ENCODE assay signal across 30 mouse cellular contexts in genomic region chr8:83380141-83380540, GRCm38 (mm10). TPM values are rescaled to one million over a fixed set of nuclear protein-coding genes. Genes with fewer than 3 reads are reported as not detected.
"Had no signal": no experiment of that assay in that cellular context is flagged by ENCODE, and none has a peak within 500 bp of the region (broad histone marks: within the 10 kb centered on the region; RNA-seq: fewer than 3 reads in every experiment).

No protein-coding gene starts in this region.

- H3K36me3 ChIP-seq: liver, embryonic 12.5 days; liver, embryonic 15.5 days; lung, embryonic 15.5 days; midbrain, embryonic 12.5 days; midbrain, embryonic 15.5 days; neural tube, embryonic 12.5 days; neural tube, embryonic 15.5 days had no signal

- ATAC-seq: liver, embryonic 12.5 days; midbrain, embryonic 15.5 days had no signal

- H3K4me2 ChIP-seq: liver, embryonic 12.5 days; liver, embryonic 15.5 days; lung, embryonic 15.5 days; midbrain, embryonic 12.5 days; midbrain, embryonic 15.5 days; neural tube, embryonic 12.5 days; neural tube, embryonic 15.5 days had no signal

- H3K27ac ChIP-seq: kidney, postnatal 0 days; left cerebral cortex, adult 2 months; liver, embryonic 12.5 days; liver, embryonic 15.5 days; lung, embryonic 15.5 days; macrophage; midbrain, embryonic 12.5 days; midbrain, embryonic 15.5 days; neural tube, embryonic 12.5 days; neural tube, embryonic 15.5 days had no signal

- H3K4me1 ChIP-seq: liver, embryonic 12.5 days; lung, embryonic 15.5 days; midbrain, embryonic 12.5 days; midbrain, embryonic 15.5 days; neural tube, embryonic 12.5 days; neural tube, embryonic 15.5 days had no signal

- H3K4me3 ChIP-seq: left cerebral cortex, adult 2 months; liver, embryonic 12.5 days; liver, embryonic 15.5 days; lung, embryonic 15.5 days; midbrain, embryonic 12.5 days; midbrain, embryonic 15.5 days; neural tube, embryonic 12.5 days; neural tube, embryonic 15.5 days had no signal

- H3K9ac ChIP-seq: liver, embryonic 12.5 days; liver, embryonic 15.5 days; lung, embryonic 15.5 days; midbrain, embryonic 12.5 days; midbrain, embryonic 15.5 days; neural tube, embryonic 12.5 days; neural tube, embryonic 15.5 days had no signal

- DNase-seq: kidney, adult 2 months; kidney, postnatal 36 days; layer of hippocampus, postnatal 36 days; lung, adult 18-20 months; right cerebral cortex, adult 18-20 months; right cerebral cortex, postnatal 25 days; thymus, adult 2 months; thymus, postnatal 14 days; thymus, postnatal 4 days had no signal

- H3K27me3 ChIP-seq: lung, embryonic 15.5 days; midbrain, embryonic 12.5 days; midbrain, embryonic 15.5 days; neural tube, embryonic 12.5 days; neural tube, embryonic 15.5 days had no signal

- H3K9me3 ChIP-seq: liver, embryonic 12.5 days; liver, embryonic 15.5 days; lung, embryonic 15.5 days; midbrain, embryonic 12.5 days; midbrain, embryonic 15.5 days; neural tube, embryonic 12.5 days; neural tube, embryonic 15.5 days had no signal

RNA-seq across cellular contexts. Expression of gene Clgn, which starts 9.5 kb away (rescaled TPM):
- total RNA-seq: megakaryocyte, adult 5-6 weeks had no signal
- polyA plus RNA-seq: macrophage; small intestine, adult 2 months had no signal

RNA-seq across cellular contexts. Expression of gene Mgat4d, which starts 31.9 kb away (rescaled TPM):
- total RNA-seq: layer of hippocampus, adult 8-10 months; layer of hippocampus, postnatal 10 days; layer of hippocampus, postnatal 36 days; left cerebral cortex, adult 2 months; left cerebral cortex, postnatal 10 days; left cerebral cortex, postnatal 36 days; megakaryocyte, adult 5-6 weeks had no signal
- polyA plus RNA-seq: kidney, adult 2 months; kidney, embryonic 14.5 days; kidney, postnatal 0 days; limb, embryonic 11.5 days; limb, embryonic 14.5 days; liver, embryonic 12.5 days; liver, embryonic 15.5 days; lung, embryonic 15.5 days; macrophage; midbrain, embryonic 12.5 days; midbrain, embryonic 15.5 days; neural tube, embryonic 12.5 days; neural tube, embryonic 15.5 days; small intestine, adult 2 months; spleen, adult 2 months; stomach, embryonic 16.5 days; thymus, adult 2 months had no signal
